Mouse (Mus musculus): Measurements from ENCODE around the gene Ripor2.

DNA sequence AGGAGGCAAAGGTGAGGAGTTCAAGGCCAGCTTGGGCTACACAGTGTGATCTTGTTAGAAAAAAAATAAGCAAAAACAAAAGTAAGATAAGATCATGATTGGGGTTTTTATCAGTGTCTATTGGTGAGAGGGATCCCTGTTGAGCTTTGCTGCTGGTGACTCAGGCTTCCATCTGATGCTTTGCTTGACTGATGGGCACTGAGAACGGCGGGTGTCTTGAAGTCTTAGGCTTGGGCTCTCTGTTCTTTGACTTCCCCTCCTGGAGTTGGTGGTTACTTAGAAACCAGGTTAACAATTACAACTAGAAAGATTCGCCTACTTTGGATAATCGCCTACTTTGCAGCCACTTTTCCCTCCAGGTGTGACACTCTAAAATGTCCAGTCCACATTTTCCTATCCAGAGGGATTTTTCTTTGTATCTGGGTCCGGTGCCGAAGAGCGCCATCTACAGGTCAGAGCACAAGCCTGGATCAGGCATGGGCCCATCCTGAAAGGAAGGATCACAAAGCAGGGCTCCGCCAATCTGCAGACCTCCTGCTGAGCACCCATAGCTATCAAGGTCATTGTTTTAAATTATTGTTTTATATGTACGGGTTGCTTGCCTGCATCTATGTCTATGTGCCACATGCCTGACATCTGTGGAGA lies 34.1 kb downstream of the Ripor2 start:
- no peak; the same call in 1 of the 2 replicates for TF ChIP-seq CTCF (IDR thresholded peaks at IDR 0.05; ENCODE audit: insufficient read depth, low read depth, low read length)
- no peak for TF ChIP-seq POLR2A (IDR thresholded peaks at IDR 0.05; ENCODE audit: insufficient read depth, low read depth, low read length)
